Mouse (Mus musculus): ENCODE measurements around the gene Maml3.

Maml3 gene

DNA sequence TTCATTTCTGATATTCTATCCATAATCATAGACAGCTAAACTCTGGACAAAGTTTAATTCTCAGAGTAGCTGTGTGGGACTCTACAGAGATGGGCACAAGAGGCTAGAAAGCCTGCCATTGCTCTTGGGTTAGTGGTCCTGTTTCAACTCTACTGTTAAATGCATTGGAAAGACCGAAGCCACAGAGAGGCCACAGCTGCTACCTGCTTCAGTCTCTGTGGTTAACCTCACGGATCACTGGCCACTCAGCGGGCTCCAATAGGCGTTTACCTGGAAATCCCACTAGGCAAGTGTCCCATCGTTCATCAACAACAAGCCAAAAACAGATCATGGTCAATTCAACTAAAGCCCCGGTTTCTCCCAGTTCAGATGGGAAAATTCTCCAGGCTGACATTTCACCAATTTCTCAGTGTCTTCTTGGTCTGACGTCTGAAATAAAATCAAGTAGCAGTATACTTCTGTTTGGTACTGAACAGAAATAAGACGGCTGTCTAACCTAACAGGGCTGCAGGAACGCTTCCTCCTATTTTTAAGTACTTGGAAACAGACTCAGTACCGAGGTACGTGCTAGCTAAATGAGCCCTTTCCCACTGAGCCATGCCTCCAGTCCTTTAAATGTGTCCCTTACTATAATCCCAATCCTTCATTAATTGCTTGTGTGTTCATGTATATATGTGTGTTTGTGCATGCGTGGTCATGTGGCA lies 339.5 kb downstream of the Maml3 start:
- DNase-seq = no peak

DNA sequence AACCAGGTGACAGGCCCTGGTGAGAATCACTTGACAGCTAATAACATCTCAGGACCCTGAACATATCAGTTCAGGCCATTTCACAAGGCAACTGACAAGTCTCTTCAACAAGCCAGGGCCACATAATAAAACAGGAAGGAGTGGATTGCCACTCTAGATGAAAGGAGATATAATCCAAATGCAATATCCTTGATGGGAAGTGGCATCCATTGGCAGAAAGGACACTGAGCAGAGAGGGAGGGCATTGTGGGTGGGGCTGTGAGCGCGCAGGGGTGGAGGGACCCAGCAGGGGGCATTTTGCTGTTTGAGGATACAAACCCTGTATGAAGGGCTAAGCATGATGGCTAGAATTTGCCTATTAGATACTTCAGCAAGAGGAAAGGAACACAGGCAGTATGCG lies 340.7 kb downstream of the Maml3 start:
- no peak for DNase-seq

DNA sequence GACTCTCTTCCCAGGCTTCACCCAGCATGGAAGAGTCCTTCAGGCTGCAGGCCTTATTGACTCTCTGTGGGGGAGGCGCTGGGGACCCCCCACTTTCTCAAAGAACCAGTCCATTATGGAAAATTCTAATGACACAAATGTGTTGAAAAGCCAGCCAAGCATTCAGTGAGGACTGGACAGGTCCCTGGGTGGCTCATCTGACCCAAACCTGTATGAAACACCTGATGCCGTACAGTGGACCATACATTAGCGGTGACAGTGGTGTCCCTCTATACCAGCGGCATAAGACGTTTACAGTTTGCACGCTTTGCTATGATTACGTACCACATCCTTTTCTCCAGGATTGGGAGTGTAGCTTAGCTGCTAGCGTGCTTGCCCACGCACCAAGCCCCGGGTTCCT lies 342.0 kb downstream of the Maml3 start:
- no peak for DNase-seq

DNA sequence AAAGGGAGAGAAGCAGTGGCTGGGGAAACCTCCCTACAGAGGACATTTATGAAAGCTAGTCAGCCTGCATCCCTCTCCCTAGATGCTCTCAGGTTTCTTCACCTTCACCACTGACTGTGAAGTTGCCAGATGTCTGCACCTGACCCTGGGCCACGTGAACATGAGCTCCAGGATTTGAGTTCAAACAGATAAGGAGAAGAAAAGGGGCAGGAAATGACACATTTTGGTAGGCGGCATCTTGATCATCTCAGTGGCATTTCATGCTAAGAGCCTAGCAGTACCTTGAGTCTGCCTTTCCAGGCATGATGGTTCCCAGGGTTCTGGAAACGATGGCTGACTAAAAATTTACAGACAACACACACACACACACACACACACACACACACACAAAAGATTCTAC lies 345.3 kb downstream of the Maml3 start:
- peak; percentile 28 for DNase-seq

DNA sequence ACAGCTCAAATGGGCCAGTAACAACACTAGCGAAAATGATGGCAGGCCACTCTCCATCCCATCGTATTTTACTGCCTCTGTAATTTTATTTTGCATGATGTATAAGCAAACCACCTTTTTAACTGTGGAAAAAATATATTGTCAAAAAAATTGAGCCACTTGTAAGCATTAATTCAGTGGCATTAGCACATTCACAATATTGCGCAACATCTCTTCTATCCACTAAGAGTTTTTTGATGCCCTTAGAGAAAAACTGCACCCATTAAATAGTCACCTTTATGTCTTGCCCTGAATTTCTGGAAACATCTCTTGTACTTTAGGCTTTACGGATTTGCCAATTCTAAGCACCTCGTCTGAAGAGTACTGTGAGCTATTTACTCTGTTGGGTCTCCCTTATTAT lies 347.8 kb downstream of the Maml3 start:
- no peak for DNase-seq

DNA sequence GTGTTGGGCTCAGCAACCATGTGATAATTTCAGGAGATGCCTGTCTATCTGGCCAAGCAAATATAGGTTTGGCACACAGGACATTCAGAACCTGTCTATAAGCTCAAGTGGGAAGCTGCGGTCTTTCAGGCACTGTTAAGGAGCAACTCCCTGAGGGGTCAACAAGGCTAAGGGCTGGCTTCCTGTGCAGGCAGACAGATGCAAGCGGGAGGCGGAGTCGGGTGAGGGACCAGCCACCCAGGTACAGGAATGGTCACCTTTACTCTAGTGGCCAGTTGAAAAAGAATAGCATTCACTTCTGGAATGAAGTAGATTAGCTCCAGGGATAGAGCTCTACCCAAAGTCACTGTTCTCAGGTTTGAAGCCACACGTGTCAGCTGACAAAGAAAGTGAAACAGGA lies 348.6 kb downstream of the Maml3 start:
- DNase-seq = no peak

DNA sequence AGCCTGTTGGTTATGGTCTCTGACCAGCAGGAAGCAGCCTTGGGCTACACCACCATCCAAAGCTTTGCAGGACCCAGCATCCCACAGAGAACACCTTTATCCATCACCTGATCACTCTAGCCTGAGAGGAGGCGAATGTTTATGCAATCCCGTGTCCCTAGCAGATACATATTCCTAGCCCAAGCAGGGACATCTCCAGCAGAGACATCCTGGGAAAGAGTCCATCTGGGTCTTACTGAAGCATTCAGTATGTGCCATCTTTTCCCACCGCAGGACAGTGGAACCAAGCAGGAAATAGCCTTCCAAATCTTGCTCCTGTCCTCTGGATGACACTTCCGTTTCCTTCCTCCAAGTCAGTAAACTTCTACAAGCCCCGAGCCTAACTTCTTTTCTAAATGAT lies 351.6 kb downstream of the Maml3 start:
- no peak for DNase-seq

DNA sequence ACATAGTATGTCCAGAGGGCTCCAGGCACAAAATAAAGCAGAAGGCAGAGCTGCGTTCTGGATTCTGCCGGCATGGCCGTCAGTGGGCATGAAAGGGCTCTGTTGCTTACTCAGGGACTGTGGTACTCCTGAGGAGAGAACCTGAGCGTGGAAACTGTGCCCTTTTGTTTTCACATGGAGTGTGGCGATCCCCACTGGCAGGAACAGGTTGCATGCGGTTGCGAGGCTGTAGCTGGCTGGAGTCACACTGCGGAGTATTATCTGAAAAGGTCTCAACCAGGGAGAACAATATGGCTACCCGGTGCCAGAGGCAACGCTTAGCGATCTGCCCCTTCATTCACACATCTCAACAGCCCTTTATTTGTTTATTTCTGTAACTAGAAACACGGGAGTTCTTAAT lies 353.4 kb downstream of the Maml3 start:
- no peak for DNase-seq

DNA sequence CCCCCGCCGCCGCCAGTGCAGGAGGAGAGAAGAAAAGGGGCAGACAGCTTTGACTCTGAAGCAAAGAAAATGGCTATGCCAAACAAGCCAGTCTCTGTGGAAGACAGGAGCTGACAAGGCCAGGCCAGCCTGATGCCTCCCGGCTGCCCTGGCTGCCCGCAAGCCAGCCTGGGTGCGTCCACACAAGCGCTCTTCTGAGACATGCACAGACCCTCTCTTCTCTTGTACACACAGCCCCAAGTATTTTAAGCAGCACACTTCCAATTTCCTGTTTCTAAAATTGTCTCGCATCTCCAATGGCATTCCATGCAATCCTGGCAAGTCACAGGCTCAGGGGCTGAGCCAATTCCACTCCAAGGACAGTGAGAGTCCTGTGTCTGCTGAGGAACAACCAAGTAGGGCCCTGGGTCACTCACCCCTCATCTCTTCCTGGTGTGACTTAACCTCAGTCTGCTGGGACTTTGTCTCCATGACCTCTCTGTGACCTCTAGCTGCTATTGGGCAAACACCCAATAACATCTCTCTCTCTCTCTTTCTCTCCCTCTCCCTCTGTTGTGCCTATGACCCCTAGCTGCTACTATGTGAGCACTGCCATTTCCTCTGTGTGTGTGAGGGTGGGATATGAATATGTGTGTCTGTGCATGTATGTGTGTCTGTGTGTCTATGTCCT lies 354.9 kb downstream of the Maml3 start:
- DNase-seq = no peak

DNA sequence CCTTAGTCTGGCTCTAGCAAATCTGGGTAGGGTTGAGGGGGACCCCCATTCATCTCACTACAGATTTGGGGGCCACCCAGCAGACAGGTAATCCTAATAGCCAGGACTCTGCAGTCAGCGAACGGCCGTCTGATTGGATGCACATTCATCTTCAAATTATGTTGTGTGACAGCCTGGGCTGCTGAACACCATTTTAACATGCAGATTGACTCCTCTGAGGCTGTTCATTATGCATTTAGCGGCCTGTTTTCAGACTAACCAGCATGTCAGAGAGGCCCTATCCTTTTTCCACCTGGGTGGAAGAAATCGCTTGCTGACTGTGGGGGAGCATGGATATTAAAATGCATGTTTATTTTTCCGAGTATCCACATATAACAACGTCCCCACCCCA lies 355.5 kb downstream of the Maml3 start:
- no peak for DNase-seq

DNA sequence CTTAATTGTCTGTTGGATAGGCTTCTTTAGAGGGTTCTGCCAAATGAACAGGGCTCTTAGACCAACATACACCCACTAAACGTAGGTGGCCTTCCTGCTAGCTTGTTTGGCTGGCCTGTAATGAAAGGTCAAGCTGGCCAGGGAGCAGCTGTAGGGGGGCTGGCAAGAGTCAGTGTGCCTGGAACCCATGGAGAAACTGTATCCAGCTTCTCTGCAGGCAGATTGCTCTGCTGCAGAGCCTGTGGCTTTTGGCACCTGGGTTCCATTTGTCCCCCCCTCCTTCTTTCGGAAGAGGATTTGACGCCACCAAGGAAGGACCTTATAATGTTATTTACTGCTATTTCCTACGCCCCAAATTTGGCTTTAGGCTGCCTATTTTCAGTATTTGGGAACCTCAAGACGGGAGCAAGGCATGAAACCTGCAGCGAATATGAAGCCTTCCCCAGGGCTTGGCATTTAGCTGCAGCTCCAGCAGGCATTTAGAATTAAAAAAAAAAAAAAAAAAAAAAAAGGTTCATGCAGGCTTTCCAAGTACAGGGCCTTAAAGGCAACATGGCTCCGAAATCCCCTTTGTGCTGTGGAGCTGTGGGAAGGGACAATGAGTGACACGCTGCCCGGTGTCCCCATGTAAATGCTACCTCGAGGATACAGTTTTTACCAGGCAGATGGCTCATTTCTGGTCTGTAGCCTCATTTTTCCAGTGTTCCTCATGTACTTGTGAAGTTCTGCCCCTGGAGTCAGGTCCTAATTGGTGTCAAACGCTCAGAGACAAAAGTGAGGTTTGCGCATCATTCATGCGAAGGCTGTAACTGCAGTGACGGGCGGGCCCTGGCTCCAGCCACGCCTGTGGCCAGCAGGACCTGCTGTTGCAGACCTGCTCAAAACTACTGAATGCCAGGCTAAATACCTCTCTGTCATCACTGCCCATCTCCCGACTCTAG lies 356.2 kb downstream of the Maml3 start:
- no peak for DNase-seq

DNA sequence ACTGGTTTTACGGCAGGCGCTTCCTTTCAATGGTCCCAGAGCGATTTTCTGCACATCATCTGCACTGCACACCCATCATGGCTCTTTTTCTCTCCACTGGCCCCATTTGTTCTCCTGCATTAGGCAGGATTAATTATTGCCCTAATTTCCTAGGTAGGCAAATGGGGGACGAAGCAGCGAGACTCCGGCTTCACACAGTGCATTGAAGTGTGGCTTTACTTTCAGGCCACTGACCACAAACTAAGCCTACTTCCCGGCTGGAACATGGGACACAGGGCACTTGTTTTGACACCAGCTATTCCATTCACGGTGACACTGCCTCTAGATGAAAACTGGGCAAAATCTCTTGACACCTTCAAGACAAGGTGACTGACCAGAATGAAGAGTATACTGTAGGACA lies 358.1 kb downstream of the Maml3 start:
- no peak for DNase-seq

DNA sequence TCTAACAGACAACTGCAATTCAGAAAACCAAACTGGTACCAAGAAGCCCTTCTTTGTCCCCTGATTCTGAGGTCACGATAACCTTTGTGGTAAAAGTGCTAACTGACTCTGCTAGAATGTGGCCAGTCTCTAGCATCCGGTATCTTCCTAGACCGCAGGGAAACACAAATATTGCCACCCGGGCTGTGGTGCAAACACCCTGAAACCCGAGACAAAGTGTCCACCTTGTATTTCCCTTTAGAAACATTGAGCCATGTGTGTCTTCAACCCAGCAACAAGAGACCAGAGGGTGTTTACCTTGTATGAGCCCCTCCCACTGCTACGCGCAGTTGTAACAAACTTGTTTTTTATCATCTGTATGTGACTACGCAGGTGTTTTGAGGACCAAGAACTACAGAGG lies 359.7 kb downstream of the Maml3 start:
- peak; percentile 26 for DNase-seq

DNA sequence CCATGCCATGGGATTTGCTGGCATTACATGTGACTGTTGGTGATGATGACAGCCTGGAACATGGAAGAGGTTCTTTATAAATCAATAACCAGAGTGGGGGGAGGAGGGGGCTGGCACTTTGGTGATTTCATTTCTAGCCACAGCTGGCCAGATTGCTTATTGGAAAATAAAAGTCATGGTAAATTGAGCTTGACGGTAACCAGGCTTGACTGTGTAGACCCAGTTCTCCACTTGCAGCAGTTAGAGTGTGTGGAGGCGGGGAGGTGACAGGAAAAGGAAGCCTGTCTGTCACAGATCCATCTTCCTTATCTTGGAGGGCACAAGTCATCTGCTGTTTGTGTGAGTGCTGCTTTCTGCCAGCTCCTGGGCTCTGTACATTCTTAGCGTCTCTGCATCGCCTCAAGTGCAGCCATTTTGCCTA lies 360.5 kb downstream of the Maml3 start:
- peak; percentile 37 for DNase-seq

DNA sequence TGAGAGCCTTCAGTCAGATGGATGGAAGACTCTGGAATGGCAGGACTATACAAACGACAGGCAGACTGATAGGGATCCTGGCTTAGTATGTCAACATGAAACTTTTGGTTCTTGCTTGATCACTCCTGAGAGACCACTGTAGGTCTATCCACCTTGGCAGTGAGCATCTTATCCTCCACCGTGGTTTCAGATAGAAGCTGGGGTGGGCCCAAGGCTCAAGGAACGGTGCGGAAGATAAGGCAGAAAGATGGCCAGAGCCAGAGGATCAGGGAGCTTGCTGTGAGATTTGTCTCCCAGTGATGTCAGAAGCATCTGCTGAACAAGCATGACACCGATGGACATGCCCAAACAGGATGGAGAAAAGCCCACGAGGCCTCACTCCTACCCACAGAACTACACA lies 362.5 kb downstream of the Maml3 start:
- DNase-seq = no peak

DNA sequence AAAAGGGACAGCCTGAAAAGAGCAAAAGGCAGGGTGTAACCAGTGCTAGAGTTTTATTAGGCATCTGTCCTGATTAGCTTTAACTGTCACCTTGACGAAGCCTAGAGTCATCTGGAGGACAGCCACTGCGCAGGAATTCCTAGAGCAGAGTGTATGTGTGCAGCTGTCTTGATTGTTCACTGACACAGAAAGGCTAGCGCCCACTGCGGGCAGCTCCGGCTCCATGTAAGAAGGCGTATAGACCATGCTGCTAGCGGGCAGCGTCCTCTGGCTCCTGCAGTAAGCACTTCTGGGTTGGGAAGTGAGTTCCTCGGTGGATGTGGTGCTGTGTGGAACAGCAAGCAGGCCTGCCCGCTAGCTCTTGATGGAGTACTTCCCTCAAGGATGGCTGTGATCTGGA lies 363.1 kb downstream of the Maml3 start:
- DNase-seq = no peak

DNA sequence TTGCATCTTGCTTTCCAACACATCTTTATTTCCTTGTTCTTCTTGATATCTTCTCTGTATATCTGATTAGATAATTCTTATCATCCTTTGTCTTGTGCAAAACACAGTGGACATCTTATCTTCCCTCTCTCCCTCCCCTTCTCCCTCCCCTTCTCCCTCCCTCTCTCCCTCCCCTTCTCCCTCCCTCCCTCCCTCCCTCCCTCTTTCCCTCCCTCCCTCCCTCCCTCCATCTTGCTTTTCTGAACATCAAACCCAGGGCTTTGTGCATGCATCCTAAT lies 365.1 kb downstream of the Maml3 start:
- no peak for DNase-seq

DNA sequence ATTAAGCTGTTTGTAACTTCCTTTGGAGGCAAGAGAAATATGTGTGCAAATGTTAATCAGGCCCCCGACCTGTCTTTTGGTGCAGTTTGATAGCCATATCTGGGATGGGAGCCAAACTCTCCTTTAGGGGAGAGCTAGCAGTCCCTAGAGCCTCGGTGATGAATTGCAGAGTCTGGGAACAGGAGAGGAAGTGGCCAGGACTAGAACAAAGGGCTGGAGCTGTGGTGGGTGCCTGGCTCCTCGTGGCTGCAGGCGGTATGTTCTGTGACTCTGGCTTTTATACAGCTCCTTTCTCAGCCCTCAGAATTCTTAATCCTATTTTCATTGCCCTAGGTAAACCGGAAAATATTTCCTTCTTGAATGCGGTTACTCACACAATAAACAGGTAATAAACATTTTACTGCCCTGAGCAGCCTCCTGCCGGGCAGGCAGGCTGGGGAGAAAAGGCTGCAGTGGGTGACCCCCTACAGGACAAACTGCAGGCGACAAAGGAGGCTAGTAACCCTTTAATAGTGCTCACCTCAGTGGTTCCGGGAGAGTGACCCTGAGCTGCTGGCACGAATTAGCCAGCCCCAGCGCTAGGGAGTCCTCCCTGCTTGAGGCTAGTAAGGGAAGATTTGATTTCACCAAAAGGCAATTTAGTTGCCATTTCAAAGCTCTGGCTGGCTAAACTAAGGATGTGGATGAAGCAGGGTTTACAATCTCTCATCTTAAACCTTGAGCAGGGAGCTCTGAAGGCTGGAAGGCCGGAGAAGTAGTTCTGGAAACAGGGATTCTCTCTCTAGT lies 365.6 kb downstream of the Maml3 start:
- no peak for DNase-seq

DNA sequence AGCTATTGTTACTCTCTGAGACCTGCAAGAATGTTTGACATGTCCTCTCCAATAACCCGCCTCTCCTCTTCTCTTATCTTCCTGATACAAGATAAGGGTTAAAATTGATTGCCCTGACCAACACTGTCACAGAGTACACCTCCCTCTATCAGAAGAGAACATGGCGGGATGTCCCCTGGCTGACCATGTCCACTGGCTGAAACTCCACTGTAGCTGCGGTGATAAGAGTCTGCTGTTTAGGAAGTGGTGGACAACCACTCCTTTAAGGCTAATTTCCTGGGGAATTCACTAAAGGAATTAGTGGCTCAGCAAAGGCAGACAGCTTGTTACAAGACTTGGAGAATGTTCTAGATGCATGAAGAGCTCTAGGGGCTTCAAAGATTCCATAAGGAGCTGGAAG lies 371.2 kb downstream of the Maml3 start:
- DNase-seq = no peak

DNA sequence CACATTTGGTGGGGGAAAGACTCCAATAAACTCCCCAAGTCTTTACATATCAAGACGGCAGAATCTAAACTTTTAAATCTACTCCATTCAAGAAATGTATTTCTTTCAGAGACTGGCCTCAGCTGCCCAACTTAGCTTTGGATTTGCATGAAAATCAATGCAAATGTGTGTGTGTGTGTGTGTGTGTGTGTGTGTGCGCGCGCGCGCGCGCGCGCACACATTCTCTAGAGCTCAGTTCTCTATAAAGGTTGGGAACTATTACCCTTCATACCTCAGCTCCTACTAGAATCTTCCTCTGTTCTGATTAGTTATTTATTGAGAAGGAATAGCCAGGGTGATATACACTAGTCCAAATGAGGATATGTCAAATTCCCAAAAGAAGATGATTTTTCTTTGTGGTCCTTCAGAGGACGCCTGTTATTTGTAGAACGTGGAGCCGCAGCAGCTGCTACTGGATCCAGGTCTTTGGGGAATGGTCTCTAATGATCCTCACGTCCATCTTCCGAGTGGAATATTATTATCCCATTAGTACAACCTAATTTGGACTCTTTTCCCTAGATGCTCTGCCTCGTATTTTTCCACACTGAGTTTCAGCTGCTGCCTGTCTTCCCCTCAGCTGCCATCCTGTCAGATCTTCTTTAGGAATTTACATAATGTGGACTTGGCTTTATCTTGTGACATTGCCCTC lies 372.8 kb downstream of the Maml3 start:
- no peak for DNase-seq

DNA sequence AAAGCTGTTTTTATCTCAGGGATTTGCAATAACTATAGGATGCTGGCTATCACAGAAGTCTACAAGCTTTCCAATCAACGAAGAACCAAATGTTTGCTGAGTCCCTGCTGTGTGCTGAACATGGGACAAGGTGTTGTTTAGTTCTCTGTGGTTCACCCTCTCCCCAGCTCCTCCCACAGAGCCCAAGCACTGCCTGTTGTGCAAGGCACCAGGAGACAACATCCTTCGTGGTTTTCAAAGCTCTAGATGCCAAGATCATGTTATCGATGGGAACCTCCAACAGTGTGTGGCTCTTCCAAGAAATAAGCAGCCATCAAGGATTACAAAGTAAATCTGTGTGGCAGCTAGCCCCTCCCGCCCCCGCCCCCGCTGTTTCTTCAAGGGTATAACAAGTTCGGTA lies 374.2 kb downstream of the Maml3 start:
- DNase-seq = no peak

DNA sequence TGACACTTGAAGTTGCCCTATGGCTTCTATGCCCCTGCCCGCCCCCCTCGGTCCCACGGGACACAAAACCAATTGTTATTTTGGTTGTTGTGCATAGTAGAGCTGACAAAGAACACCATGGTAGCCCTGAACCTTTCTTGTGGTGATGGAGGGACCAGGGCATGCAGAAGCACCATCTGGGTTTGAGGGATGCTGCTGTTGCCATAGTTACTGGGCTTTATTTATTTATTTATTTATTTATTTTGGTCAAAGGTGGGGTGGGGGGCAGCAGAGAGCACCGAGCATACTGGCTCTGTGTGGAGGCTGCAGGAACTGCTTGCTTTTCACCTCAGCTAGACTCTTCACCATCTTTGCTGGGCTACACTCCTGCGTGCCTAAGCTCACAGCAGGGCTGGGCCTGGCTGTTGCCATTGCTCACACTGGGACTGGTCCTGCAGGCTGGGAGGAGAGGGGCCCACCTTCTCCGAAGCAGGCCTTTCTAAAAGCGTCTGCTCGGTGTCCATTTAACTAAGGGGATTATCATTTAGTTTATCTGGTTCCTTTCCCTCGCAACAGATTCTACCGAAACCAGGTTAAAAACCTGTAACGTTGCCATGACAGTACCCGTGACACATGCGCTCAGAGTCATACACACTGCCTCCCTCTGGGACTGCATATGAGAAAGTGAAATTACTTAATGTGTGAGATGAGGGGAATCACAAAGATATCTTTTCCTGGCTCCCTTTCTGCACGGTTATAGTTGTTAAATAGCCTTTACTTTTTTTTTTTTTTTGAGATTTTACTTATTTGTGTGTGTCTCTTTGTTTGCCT lies 375.6 kb downstream of the Maml3 start:
- no peak for DNase-seq

Measured in thymus, postnatal 25 days (tissue).